Mouse (Mus musculus) heart, adult 11 months (tissue): ENCODE measurements around the gene Panx3.

Experiments used
- DNase-seq: peaks from one replicate; pipeline ENCODE4 v3.0.0; 2022

Gene Panx3

DNA sequence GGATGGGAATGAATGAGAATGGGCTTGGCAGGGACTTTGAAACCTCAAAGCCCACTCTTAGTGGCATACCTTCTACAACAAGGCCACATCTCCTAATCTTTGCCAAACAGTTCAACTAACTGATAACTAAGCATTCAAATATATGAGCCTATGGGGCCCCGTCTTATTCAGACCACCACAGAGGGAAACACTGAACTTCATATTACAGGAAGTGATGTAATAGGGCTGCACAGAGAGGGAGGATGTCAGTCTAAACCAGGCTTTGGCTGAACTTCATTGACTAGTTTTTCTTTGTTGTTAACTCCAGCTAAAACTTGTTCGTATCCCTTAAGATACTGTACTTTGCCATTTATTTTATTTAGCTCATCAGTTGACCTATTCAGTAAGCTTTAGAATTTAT is 39.1 kb downstream of the Panx3 start:
- no peak for DNase-seq

- no peak for DNase-seq
Measured at GRCm38 (mm10) chr9:37628581-37628980, 40.5 kb downstream of the Panx3 start.

GRCm38 (mm10) chr9:37627263-37627662 is 41.8 kb downstream of the Panx3 start:
- DNase-seq, result no peak

- DNase-seq, result peak; percentile 89
Measured at GRCm38 (mm10) chr9:37626103-37626567, 42.9 kb downstream of the Panx3 start.

- DNase-seq, result peak; percentile 92
Measured at GRCm38 (mm10) chr9:37625641-37626040, 43.4 kb downstream of the Panx3 start.

DNA sequence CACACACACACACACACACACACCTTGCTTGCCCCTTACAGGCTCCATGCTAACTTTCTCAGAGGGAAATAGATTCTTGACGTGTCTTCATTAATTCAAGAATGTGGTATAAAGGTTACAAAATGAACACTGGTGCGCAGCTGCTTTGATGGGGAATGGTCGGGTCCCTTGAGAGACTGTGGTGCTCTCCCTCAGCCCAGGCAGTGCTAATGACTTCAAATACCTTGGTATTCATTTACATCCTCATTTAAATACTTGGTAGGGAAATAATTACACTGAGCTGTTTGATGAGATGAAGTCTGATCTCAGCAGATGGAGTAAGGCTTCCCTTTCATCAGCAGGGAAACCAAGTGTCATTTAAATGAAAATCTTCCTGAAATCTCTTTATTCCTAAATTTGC is 43.9 kb downstream of the Panx3 start:
- no peak for DNase-seq

- no peak for DNase-seq
Measured at GRCm38 (mm10) chr9:37624502-37624901, 44.5 kb downstream of the Panx3 start.

DNA sequence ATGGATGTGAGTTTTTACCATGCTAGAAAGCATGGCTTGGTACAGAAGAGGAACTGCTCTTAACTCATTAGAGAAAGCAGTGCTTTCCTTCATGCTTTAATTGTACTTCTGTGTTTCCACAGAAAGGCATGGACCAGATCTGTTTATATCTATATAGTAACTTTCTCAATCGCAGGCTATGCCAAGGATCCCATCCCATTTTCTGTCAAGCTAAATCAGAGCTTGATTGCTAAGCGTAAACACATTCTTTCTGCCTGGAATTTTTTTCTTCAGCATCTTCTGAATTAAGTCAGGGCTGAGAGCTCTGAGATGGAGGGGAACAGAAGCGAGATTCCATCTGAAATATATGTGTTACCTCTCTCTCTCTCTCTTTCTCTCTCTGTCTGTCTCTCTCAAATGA is 45.1 kb downstream of the Panx3 start:
- no peak for DNase-seq

GRCm38 (mm10) chr9:37621290-37621689 is 47.7 kb downstream of the Panx3 start:
- no peak for DNase-seq

DNA sequence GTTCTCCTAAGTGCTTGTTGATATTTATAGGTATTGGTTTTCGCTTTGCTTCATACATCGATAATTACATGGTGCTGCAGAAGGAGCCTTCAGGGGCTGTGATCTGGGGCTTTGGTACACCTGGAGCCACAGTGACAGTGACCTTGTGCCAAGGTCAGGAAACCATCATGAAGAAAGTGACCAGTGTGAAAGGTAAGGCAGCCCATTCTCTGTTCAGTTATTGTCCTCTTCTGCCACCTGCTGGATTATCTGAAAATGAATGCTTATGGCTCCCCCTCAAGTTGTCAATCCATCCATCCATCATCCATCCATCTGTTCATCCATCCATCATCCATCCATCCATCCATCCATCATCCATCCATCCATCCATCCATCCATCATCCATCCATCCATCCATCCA is 52.3 kb downstream of the Panx3 start:
- DNase-seq, result peak; percentile 91

- DNase-seq, result no peak
Measured at GRCm38 (mm10) chr9:37615220-37615619, 53.8 kb downstream of the Panx3 start.

GRCm38 (mm10) chr9:37614316-37614715 is 54.7 kb downstream of the Panx3 start:
- no peak for DNase-seq

- DNase-seq, result no peak
Measured at GRCm38 (mm10) chr9:37613911-37614280, 55.1 kb downstream of the Panx3 start.

DNA sequence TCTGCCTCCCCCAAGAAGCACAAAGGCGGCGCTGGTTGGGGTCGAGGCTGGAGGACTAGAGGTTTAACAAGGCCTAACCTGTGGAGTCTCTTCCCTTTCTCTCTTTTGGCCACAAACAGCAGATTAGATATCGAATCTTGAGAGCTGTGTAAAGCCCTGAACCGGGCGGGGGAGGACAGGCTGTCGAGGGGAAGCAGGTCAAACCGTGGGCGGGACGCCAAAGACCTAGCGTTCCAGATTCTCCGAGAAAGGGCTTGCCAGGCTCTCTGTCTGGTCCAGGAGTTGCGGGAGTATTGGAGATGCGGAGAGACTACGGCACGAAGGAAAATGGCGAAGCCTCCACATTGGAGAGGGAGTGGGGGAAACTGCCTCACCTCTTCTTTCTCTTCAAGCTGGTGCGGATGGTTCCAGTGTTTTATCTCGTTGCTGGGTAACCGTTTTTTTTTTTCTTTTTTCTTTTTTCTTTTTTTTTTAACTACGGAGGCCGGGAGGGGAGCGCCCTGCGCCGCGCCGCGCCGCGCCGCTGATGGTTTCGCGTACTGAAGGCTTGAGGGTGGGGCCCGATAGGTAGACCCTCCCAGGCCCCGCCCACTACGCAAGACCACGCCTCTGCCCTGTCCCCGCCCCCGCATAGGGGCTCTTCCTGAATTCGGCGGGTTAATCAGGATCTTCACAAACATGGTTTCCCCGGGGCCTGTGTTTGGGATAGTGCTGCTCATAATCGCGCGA is 55.7 kb downstream of the Panx3 start, which contains the start of gene Spa17:
Gene Spa17, minus strand, starts transcription at position 541 of the 729 bp plus-strand sequence.
- DNase-seq, result peak; percentile 99
